Mouse (Mus musculus) midbrain, embryonic 14.5 days (tissue): ENCODE measurements around the gene Gm30083. TPM values are rescaled to one million over a fixed set of nuclear protein-coding genes. Genes with fewer than 3 reads are reported as not detected.

Experiments used
- ATAC-seq: fragments of 200-750 bp; cut with Nextera tagmentation; 2 replicates; pipeline ENCODE4 v1.8.0; 2017; ENCODE audit warnings: moderate number of reproducible peaks, moderate library complexity; ENCODE audit not compliant: low FRiP score, low TSS enrichment
- DNase-seq: peaks from one replicate; pipeline ENCODE4 v3.0.0-alpha.2; 2015
- H3K27ac ChIP-seq: fragments of 300-500 bp; sonication (generic); replicated peaks from 2 replicates; pipeline ENCODE4 v1.5.1; 2014; ENCODE audit warnings: mild to moderate bottlenecking, low read depth, low read length, moderate library complexity
- H3K27me3 ChIP-seq: fragments of 300-500 bp; sonication (generic); 2 replicates; pipeline ENCODE4 v1.6.1; 2014; ENCODE audit warnings: low read length, control low read depth, mixed read lengths; ENCODE audit not compliant: control insufficient read depth, insufficient read depth
- H3K36me3 ChIP-seq: fragments of 300-500 bp; sonication (generic); 2 replicates; pipeline ENCODE4 v1.6.1; 2014; ENCODE audit warnings: low read length, control low read depth; ENCODE audit not compliant: control insufficient read depth, insufficient read depth
- H3K4me1 ChIP-seq: fragments of 300-500 bp; sonication (generic); 2 replicates; pipeline ENCODE4 v1.6.1; 2014; ENCODE audit warnings: mild to moderate bottlenecking, antibody characterized with exemption, low read length, control low read depth; ENCODE audit not compliant: control insufficient read depth, insufficient read depth
- H3K4me2 ChIP-seq: fragments of 300-500 bp; sonication (generic); 2 replicates; pipeline ENCODE4 v1.6.1; 2014; ENCODE audit warnings: mild to moderate bottlenecking, low read length, moderate library complexity
- H3K4me3 ChIP-seq: fragments of 300-500 bp; sonication (generic); replicated peaks from 2 replicates; pipeline ENCODE4 v1.5.1; 2014; ENCODE audit warnings: low read depth, low read length
- H3K9ac ChIP-seq: fragments of 300-500 bp; sonication (generic); replicated peaks from 2 replicates; pipeline ENCODE4 v1.6.1; 2014; ENCODE audit warnings: mild to moderate bottlenecking, low read length, moderate library complexity
- H3K9me3 ChIP-seq: fragments of 300-500 bp; sonication (generic); 2 replicates; pipeline ENCODE4 v1.6.1; 2016; ENCODE audit warnings: low read length, control low read depth, mixed read lengths; ENCODE audit not compliant: control insufficient read depth
- WGBS: fragments of 180-500 bp; shearing (Covaris S2); extraction: QIAGEN DNeasy Blood & Tissue Kit; methylation state at CpG from one replicate; pipeline ENCODE4 v1.1.7; 2014; 5-methylcytosine and 5-hydroxymethylcytosine counted together
- polyA plus RNA-seq: library from polyadenylated mRNA; unstranded; fragments of >200 nt; fragmentation: Nextera tagmentation; extraction: Ambion mirVana; gene quantifications from 2 replicates; pipeline ENCODE4 v1.2.1, GENCODE M21; 2014

The Gm30083 gene
- polyA plus RNA-seq, 1 experiment from 2014 or later = not detected

GRCm38 (mm10) chr14:34002358-34002757 lies 12.6 kb downstream of the Gm30083 start:
- ATAC-seq (no peak), DNase-seq (no peak)
- Histone ChIP-seq H3K9ac (no peak overlapping the region), H3K27me3 (no peaks in the 10 kb centered on the region), H3K4me1 (no peaks in the 10 kb centered on the region), H3K4me3 (no peak overlapping the region), H3K36me3 (no peaks in the 10 kb centered on the region), H3K4me2 (no peak overlapping the region), H3K9me3 (no peaks in the 10 kb centered on the region), H3K27ac (no peak overlapping the region)
- 94% methylated on average over 5 of the region's 5 CpGs for WGBS

- ATAC-seq (no peak), DNase-seq (no peak)
- Histone ChIP-seq H3K27me3 (no peaks in the 10 kb centered on the region), H3K36me3 (no peaks in the 10 kb centered on the region), H3K4me1 (no peaks in the 10 kb centered on the region), H3K4me2 (no peak overlapping the region), H3K9me3 (no peaks in the 10 kb centered on the region), H3K9ac (no peak overlapping the region), H3K27ac (no peak overlapping the region), H3K4me3 (no peak overlapping the region)
Observed at GRCm38 (mm10) chr14:34001445-34001844, 13.5 kb downstream of the Gm30083 start.

- Histone ChIP-seq H3K4me1 (no peaks in the 10 kb centered on the region), H3K4me2 (no peak overlapping the region), H3K27me3 (no peaks in the 10 kb centered on the region), H3K4me3 (no peak overlapping the region), H3K36me3 (no peaks in the 10 kb centered on the region), H3K9me3 (no peaks in the 10 kb centered on the region), H3K9ac (no peak overlapping the region), H3K27ac (no peak overlapping the region)
- no peak for ATAC-seq
- DNase-seq = no peak
Observed at GRCm38 (mm10) chr14:34000076-34000475, 14.9 kb downstream of the Gm30083 start.

GRCm38 (mm10) chr14:33997427-33997826 lies 17.6 kb downstream of the Gm30083 start:
- Histone ChIP-seq H3K9me3 (no peaks in the 10 kb centered on the region), H3K4me1 (no peaks in the 10 kb centered on the region), H3K27me3 (no peaks in the 10 kb centered on the region), H3K4me3 (no peak overlapping the region), H3K27ac (no peak overlapping the region), H3K9ac (no peak overlapping the region), H3K36me3 (no peaks in the 10 kb centered on the region), H3K4me2 (no peak overlapping the region)
- 80% methylated on average over 6 of the region's 6 CpGs for WGBS
- ATAC-seq = no peak
- DNase-seq = no peak

GRCm38 (mm10) chr14:33993521-33994289 lies 21.3 kb downstream of the Gm30083 start:
- no peak overlapping the region for H3K9ac ChIP-seq
- H3K4me2 ChIP-seq = no peak overlapping the region
- H3K4me3 ChIP-seq = no peak overlapping the region
- DNase-seq (no peak), ATAC-seq (no peak)
- no peaks in the 10 kb centered on the region for H3K4me1 ChIP-seq
- H3K27me3 ChIP-seq = no peaks in the 10 kb centered on the region
- no peak overlapping the region for H3K27ac ChIP-seq
- 88% methylated on average over 6 of the region's 6 CpGs for WGBS
- H3K9me3 ChIP-seq = no peaks in the 10 kb centered on the region
- no peaks in the 10 kb centered on the region for H3K36me3 ChIP-seq

- H3K36me3 ChIP-seq = no peaks in the 10 kb centered on the region
- WGBS = 93% methylated on average over 9 of the region's 9 CpGs
- no peak for DNase-seq
- H3K4me1 ChIP-seq = no peaks in the 10 kb centered on the region
- ATAC-seq = no peak
- H3K27ac ChIP-seq = no peak overlapping the region
- H3K9ac ChIP-seq = no peak overlapping the region
- no peak overlapping the region for H3K4me2 ChIP-seq
- H3K27me3 ChIP-seq = no peaks in the 10 kb centered on the region
- H3K9me3 ChIP-seq = no peaks in the 10 kb centered on the region
- no peak overlapping the region for H3K4me3 ChIP-seq
Observed at GRCm38 (mm10) chr14:33993051-33993450, 21.9 kb downstream of the Gm30083 start.

GRCm38 (mm10) chr14:33991971-33992370 lies 23.0 kb downstream of the Gm30083 start:
- Histone ChIP-seq H3K4me1 (no peaks in the 10 kb centered on the region), H3K27ac (no peak overlapping the region), H3K9ac (no peak overlapping the region), H3K9me3 (no peaks in the 10 kb centered on the region), H3K4me2 (no peak overlapping the region), H3K36me3 (no peaks in the 10 kb centered on the region), H3K4me3 (no peak overlapping the region), H3K27me3 (no peaks in the 10 kb centered on the region)
- ATAC-seq (no peak), DNase-seq (no peak)
- 87% methylated on average over 4 of the region's 4 CpGs for WGBS

- no peak overlapping the region for H3K27ac ChIP-seq
- no peaks in the 10 kb centered on the region for H3K4me1 ChIP-seq
- no peaks in the 10 kb centered on the region for H3K9me3 ChIP-seq
- no peak for ATAC-seq
- WGBS = 50% methylated on average over 3 of the region's 3 CpGs
- no peaks in the 10 kb centered on the region for H3K36me3 ChIP-seq
- H3K4me2 ChIP-seq = no peak overlapping the region
- no peak for DNase-seq
- H3K9ac ChIP-seq = no peak overlapping the region
- no peak overlapping the region for H3K4me3 ChIP-seq
- H3K27me3 ChIP-seq = no peaks in the 10 kb centered on the region
Observed at GRCm38 (mm10) chr14:33989201-33989600, 25.8 kb downstream of the Gm30083 start.

- peak; percentile 53 for ATAC-seq
Observed at GRCm38 (mm10) chr14:33978604-33979059, 36.4 kb downstream of the Gm30083 start, which contains the start of gene Zfp488. TSS of gene Zfp488 (minus strand) at chr14:33978764.

More at GRCm38 (mm10) chr14:33978604-33979059, 36.4 kb downstream of the Gm30083 start, which contains the start of gene Zfp488:
- H3K27me3 ChIP-seq = no peaks in the 10 kb centered on the region
- peak; percentile 66 for DNase-seq
- peak within 1 kb of the TSS; percentile 71 for H3K4me2 ChIP-seq
- H3K36me3 ChIP-seq = no peaks in the 10 kb centered on the region
- H3K4me3 ChIP-seq = peak within 1 kb of the TSS; percentile 39
- H3K9ac ChIP-seq = peak within 1 kb of the TSS; percentile 37; the same call in 1 of the 2 replicates
- no peaks in the 10 kb centered on the region for H3K9me3 ChIP-seq
- 3% methylated on average over 25 of the region's 25 CpGs for WGBS
- peaks cover 9% of the 10 kb centered on the region; the same call in 1 of the 2 replicates for H3K4me1 ChIP-seq
- peak within 1 kb of the TSS; percentile 8; the same call in 1 of the 2 replicates for H3K27ac ChIP-seq
